Mouse (Mus musculus) bone marrow, adult 2 months (tissue): ENCODE results near the gene Tmem104.

Source experiments
- CTCF ChIP-seq: fragments of 200-500 bp; IDR thresholded peaks from 2 replicates; pipeline ENCODE4 v1.5.1; 2011; ENCODE audit warnings: low read length, control low read depth; ENCODE audit not compliant: control insufficient read depth, insufficient read depth
- POLR2A ChIP-seq: fragments of 200-500 bp; IDR thresholded peaks from 2 replicates; pipeline ENCODE4 v1.6.1; 2011; ENCODE audit warnings: low read depth, mild to moderate bottlenecking, control low read depth, low read length, borderline replicate concordance; ENCODE audit not compliant: control insufficient read depth

DNA sequence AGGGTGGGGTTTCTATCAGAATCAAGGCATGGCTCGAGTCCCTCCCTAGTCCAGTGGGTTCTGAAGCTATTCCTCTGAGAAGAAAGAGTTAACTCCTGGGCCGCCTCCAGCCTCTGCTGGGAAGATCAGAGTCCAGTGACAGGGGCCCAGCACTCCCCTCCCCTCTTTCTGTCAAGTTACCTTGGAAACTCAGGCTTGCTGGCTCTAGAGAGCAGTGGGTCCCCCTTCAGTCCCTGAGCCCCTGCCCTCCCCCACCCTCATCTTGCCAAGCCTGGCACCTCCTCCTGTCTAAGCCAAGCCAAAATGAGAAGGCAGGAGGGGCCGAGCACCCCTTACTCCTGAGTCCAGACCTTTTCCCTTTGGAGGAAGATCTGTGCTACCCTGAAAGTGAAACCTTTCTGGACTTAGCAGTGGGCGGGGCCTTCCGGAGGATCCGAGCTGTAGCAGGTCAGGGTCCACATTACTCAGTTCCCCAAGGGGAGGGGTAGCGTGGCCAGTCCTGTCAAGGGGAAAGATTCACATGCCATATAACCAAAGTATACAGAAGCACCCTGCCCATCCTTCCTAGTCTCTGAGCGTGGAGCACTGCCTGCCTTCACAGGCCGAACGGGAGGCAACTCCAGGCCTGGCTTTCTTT lies 9.6 kb upstream of the Tmem104 start:
- TF ChIP-seq CTCF (no peak), POLR2A (no peak)
